Mouse (Mus musculus) forebrain, embryonic 13.5 days (tissue): ENCODE results near the gene Abhd2. TPM values are rescaled to one million over a fixed set of nuclear protein-coding genes. Genes with fewer than 3 reads are reported as not detected.

Experiments
- ATAC-seq: fragments of 200-750 bp; cut with Nextera tagmentation; 2 replicates; pipeline ENCODE4 v1.8.0; 2017
- H3K27ac ChIP-seq: fragments of 300-500 bp; sonication (generic); 2 replicates; pipeline ENCODE4 v1.5.1; 2015; ENCODE audit warnings: inconsistent platforms, mild to moderate bottlenecking, moderate library complexity
- H3K27me3 ChIP-seq: fragments of 300-500 bp; sonication (generic); 2 replicates; pipeline ENCODE4 v1.6.1; 2015; ENCODE audit warnings: mild to moderate bottlenecking, inconsistent platforms
- H3K36me3 ChIP-seq: fragments of 300-500 bp; sonication (generic); 2 replicates; pipeline ENCODE4 v1.6.1; 2015; ENCODE audit warnings: mild to moderate bottlenecking, inconsistent platforms; ENCODE audit not compliant: poor library complexity, severe bottlenecking
- H3K4me1 ChIP-seq: fragments of 300-500 bp; sonication (generic); 2 replicates; pipeline ENCODE4 v1.6.1; 2015; ENCODE audit warnings: inconsistent platforms
- H3K4me2 ChIP-seq: fragments of 300-500 bp; sonication (generic); 2 replicates; pipeline ENCODE4 v1.6.1; 2015; ENCODE audit warnings: inconsistent platforms, mild to moderate bottlenecking, moderate library complexity
- H3K4me3 ChIP-seq: fragments of 300-500 bp; sonication (generic); 2 replicates; pipeline ENCODE4 v1.5.1; 2015; ENCODE audit warnings: mild to moderate bottlenecking, inconsistent platforms
- H3K9ac ChIP-seq: fragments of 300-500 bp; sonication (generic); 2 replicates; pipeline ENCODE4 v1.6.1; 2015; ENCODE audit warnings: mild to moderate bottlenecking, inconsistent platforms
- H3K9me3 ChIP-seq: fragments of 300-500 bp; sonication (generic); replicated peaks from 2 replicates; pipeline ENCODE4 v1.6.1; 2016; ENCODE audit warnings: inconsistent platforms
- WGBS: fragments of 180-500 bp; shearing (Covaris S2); methylation state at CpG from one replicate; pipeline ENCODE4 v1.1.7; 2015; 5-methylcytosine and 5-hydroxymethylcytosine counted together
- polyA plus RNA-seq: library from polyadenylated mRNA; unstranded; fragments of >200 nt; fragmentation: Nextera tagmentation; extraction: Ambion mirVana; gene quantifications from 2 replicates; pipeline ENCODE4 v1.2.1, GENCODE M21; 2015

The Abhd2 gene
- polyA plus RNA-seq, 1 experiment from 2014 or later = 17.3 TPM

DNA sequence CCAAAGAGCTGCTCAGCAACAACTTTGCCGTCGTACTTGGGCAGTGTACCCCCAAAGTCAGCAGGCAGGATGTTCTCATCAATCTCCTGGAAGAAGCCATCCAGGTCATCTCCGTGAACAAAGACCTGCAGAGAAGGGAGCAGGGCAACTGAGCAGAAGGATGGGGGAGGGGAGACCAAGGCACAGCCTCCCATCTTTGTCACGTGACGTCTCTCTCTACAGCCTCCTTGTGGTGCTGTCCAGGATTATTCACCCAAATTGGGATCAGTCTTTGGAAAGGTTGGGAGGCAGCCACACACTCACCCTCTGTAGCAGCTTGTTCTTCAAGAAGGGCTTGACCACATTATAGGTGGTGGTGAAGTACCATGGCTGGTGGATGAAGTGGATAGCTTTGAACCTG is 102.6 kb downstream of the Abhd2 start:
- H3K9ac ChIP-seq = no peak overlapping the region
- 0 out of 2 replicates have a peak, but pooled peaks cover 5% of the 10 kb centered on the region for H3K36me3 ChIP-seq
- ATAC-seq = no peak
- no peak overlapping the region for H3K27ac ChIP-seq
- H3K4me3 ChIP-seq = no peak overlapping the region
- H3K4me1 ChIP-seq = no peaks in the 10 kb centered on the region
- no peaks in the 10 kb centered on the region for H3K27me3 ChIP-seq
- H3K4me2 ChIP-seq = no peak overlapping the region
- WGBS = 67% methylated on average over 5 of the region's 5 CpGs
- no peaks in the 10 kb centered on the region for H3K9me3 ChIP-seq

- no peaks in the 10 kb centered on the region for H3K9me3 ChIP-seq
- WGBS = 89% methylated on average over 10 of the region's 10 CpGs
Measured at GRCm38 (mm10) chr7:79376516-79377275, 103.7 kb downstream of the Abhd2 start.

GRCm38 (mm10) chr7:79386422-79387133 is 113.6 kb downstream of the Abhd2 start, which contains the start of gene Rlbp1:
Gene Rlbp1 (minus strand): TSS chr7:79387048.
- peaks cover 32% of the 10 kb centered on the region for H3K4me1 ChIP-seq
- no peaks in the 10 kb centered on the region for H3K9me3 ChIP-seq
- H3K27ac ChIP-seq = peak within 1 kb of the TSS; percentile 91
- H3K36me3 ChIP-seq = peaks cover 13% of the 10 kb centered on the region
- WGBS = 33% methylated on average over 16 of the region's 16 CpGs
- peak within 1 kb of the TSS; percentile 19; the same call in 1 of the 2 replicates for H3K4me3 ChIP-seq
- no peaks in the 10 kb centered on the region for H3K27me3 ChIP-seq
- peak within 1 kb of the TSS; percentile 17 for H3K9ac ChIP-seq
- ATAC-seq = peak; percentile 89
- peak within 1 kb of the TSS; percentile 46 for H3K4me2 ChIP-seq

More at GRCm38 (mm10) chr7:79376516-79377275, 103.7 kb downstream of the Abhd2 start:
- H3K27me3 ChIP-seq = no peaks in the 10 kb centered on the region
- H3K4me2 ChIP-seq = no peak overlapping the region
- H3K4me3 ChIP-seq = no peak overlapping the region
- H3K9ac ChIP-seq = no peak overlapping the region
- H3K27ac ChIP-seq = no peak overlapping the region
- no peak for ATAC-seq
- H3K4me1 ChIP-seq = no peaks in the 10 kb centered on the region
- peaks cover 5% of the 10 kb centered on the region; the same call in 1 of the 2 replicates for H3K36me3 ChIP-seq

DNA sequence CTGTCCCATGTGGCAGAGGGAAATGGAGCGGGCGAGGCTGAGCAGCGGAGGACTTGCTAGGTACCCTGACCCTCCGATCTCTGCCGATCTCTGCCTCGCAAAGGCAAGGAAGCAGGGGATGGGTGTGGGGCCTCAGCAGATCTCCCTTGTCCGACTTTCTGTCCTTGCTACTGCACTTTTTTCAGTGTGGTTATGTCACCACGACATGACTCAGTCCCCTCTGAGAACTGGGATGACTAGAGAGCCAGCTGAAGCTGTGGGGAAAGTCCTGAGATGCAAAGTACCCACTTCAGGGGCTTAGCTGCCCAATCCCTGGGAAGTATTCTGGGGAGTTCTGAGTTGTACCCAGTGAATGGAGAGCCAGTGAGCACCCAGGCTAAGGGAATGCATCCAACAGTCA is 114.1 kb downstream of the Abhd2 start:
- Histone ChIP-seq H3K4me2 (peak overlapping the region; percentile 46), H3K4me3 (no peak overlapping the region), H3K27ac (peak overlapping the region; percentile 91), H3K9me3 (no peaks in the 10 kb centered on the region), H3K27me3 (no peaks in the 10 kb centered on the region), H3K4me1 (peaks cover 33% of the 10 kb centered on the region), H3K9ac (peak overlapping the region; percentile 17; the same call in 1 of the 2 replicates), H3K36me3 (peaks cover 13% of the 10 kb centered on the region)
- WGBS = 40% methylated on average over 8 of the region's 8 CpGs
- ATAC-seq = no peak

GRCm38 (mm10) chr7:79387991-79388390 is 115.0 kb downstream of the Abhd2 start:
- peaks cover 7% of the 10 kb centered on the region for H3K36me3 ChIP-seq
- H3K4me2 ChIP-seq = no peak overlapping the region
- H3K27me3 ChIP-seq = no peaks in the 10 kb centered on the region
- H3K4me3 ChIP-seq = no peak overlapping the region
- peaks cover 40% of the 10 kb centered on the region for H3K4me1 ChIP-seq
- H3K9ac ChIP-seq = no peak overlapping the region
- peak overlapping the region; percentile 35; the same call in 1 of the 2 replicates for H3K27ac ChIP-seq
- WGBS = 57% methylated on average over 7 of the region's 7 CpGs
- ATAC-seq = no peak
- H3K9me3 ChIP-seq = no peaks in the 10 kb centered on the region

GRCm38 (mm10) chr7:79388671-79389206 is 115.7 kb downstream of the Abhd2 start:
- no peaks in the 10 kb centered on the region for H3K9me3 ChIP-seq
- no peak overlapping the region for H3K4me3 ChIP-seq
- H3K9ac ChIP-seq = 0 out of 2 replicates have a peak overlapping the region, but pooled peaks have one; percentile 21
- 70% methylated on average over 7 of the region's 7 CpGs for WGBS
- ATAC-seq = no peak
- peaks cover 42% of the 10 kb centered on the region for H3K4me1 ChIP-seq
- no peaks in the 10 kb centered on the region for H3K36me3 ChIP-seq
- no peaks in the 10 kb centered on the region for H3K27me3 ChIP-seq
- no peak overlapping the region for H3K4me2 ChIP-seq
- H3K27ac ChIP-seq = peak overlapping the region; percentile 25; the same call in 1 of the 2 replicates

DNA sequence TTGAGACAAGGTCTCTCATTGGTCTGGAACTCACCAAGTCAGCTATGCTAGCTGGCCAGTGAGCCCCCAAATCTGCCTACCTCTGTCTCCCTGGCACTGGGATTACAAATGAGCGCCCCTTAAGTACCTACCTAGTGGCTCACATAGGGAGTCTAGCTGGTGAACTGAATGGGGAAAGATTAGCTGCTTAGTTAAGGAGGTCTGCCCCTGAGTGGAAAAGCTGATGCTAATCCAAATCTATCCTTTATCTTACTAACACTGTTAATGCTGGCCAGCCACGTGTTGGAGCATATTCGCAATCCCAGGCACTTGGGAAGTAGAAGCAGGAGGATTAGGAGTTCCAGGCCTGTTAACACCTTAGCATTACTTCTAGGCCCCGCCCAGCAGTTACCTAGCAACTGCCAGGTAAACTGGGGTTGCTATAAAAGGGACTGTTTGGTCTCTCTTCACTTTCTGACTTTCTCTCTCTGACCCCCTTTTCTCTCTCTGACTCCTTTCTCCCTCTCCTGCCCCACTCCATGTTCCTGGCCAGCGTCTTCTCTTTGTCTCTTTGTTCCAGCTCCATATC is 117.2 kb downstream of the Abhd2 start:
- Histone ChIP-seq H3K4me1 (peaks cover 42% of the 10 kb centered on the region), H3K4me3 (no peak overlapping the region), H3K4me2 (no peak overlapping the region), H3K27me3 (no peaks in the 10 kb centered on the region), H3K9me3 (no peaks in the 10 kb centered on the region), H3K27ac (no peak overlapping the region), H3K36me3 (no peaks in the 10 kb centered on the region), H3K9ac (no peak overlapping the region)
- WGBS = 66% methylated on average over 5 of the region's 5 CpGs
- ATAC-seq = no peak

DNA sequence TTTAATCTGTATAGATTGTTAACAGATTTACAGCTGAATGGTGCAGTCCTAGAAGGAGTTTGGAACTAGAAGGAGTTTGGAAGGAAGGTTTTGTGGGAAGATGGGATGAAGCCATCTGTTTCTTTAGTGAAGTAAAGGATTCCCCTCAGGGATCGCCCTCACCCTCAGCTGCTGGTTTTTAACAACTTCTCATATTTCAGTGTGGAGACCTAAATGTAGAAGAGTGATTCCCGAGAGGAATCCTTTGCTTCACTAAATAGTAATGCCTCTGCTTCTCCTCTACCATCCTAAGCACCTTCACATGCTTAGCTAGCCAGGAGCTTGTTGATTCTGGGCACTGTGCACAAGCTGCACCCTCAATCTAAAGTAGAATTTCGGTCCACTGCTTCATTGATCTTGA is 118.5 kb downstream of the Abhd2 start:
- peak; percentile 31; the same call in 1 of the 2 replicates for ATAC-seq
- no peaks in the 10 kb centered on the region for H3K9me3 ChIP-seq
- WGBS = 9% methylated on average over 3 of the region's 3 CpGs

GRCm38 (mm10) chr7:79391883-79392649 is 119.1 kb downstream of the Abhd2 start, which contains the start of gene Fanci:
Gene Fanci (plus strand): TSS chr7:79391929.
- H3K36me3 ChIP-seq = no peaks in the 10 kb centered on the region
- peaks cover 30% of the 10 kb centered on the region for H3K4me1 ChIP-seq
- 0% methylated on average over 44 of the region's 44 CpGs for WGBS
- peak; percentile 96 for ATAC-seq
- H3K9ac ChIP-seq = peak within 1 kb of the TSS; percentile 74
- no peaks in the 10 kb centered on the region for H3K9me3 ChIP-seq
- peak within 1 kb of the TSS; percentile 88 for H3K27ac ChIP-seq
- H3K4me3 ChIP-seq = peak within 1 kb of the TSS; percentile 64
- H3K27me3 ChIP-seq = no peaks in the 10 kb centered on the region
- peak within 1 kb of the TSS; percentile 95 for H3K4me2 ChIP-seq

More for the DNA sequence above, 118.5 kb downstream of the Abhd2 start:
- Histone ChIP-seq H3K27me3 (no peaks in the 10 kb centered on the region), H3K27ac (peak overlapping the region; percentile 88), H3K4me2 (peak overlapping the region; percentile 95), H3K4me3 (peak overlapping the region; percentile 64), H3K9ac (peak overlapping the region; percentile 74), H3K36me3 (no peaks in the 10 kb centered on the region), H3K4me1 (peaks cover 36% of the 10 kb centered on the region)

DNA sequence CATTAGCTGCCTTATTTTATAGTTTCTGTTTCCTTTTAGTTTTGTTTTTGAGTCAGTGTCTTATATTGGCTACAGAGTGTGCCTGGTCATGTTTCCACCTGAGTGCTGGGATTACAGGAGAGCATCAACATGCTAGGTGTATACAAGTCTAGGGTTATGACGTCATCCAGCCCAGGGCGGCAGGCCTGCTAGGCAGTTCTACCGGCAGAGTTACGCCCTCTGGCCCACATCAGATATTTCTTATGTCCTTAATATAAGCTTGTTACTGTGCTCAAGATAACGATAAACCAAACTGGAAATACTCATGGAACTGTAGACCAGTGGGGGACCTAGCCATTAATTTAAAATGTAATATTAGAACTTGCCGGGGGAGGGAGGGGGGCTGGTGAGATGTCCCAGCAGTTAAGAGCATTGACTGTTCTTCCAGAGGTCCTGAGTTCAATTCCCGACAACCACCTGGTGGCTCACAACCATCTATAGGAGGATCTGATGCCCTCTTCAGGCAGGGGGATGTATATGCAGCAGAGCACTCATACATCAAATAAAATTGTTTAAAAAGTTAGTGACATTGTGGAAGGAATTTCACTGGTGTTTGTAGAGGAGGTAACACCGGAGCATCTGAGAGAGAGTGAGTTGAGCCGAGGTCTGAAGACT is 120.0 kb downstream of the Abhd2 start:
- Histone ChIP-seq H3K9me3 (no peaks in the 10 kb centered on the region), H3K9ac (peak overlapping the region; percentile 74), H3K27ac (peak overlapping the region; percentile 88; the same call in 1 of the 2 replicates), H3K4me3 (peak overlapping the region; percentile 64), H3K4me2 (peak overlapping the region; percentile 95), H3K36me3 (no peaks in the 10 kb centered on the region), H3K4me1 (peaks cover 22% of the 10 kb centered on the region), H3K27me3 (no peaks in the 10 kb centered on the region)
- 64% methylated on average over 9 of the region's 9 CpGs for WGBS
- ATAC-seq = no peak

- Histone ChIP-seq H3K4me3 (no peak overlapping the region), H3K9ac (no peak overlapping the region), H3K4me1 (peaks cover 13% of the 10 kb centered on the region), H3K9me3 (no peaks in the 10 kb centered on the region), H3K27ac (no peak overlapping the region), H3K36me3 (no peaks in the 10 kb centered on the region), H3K4me2 (no peak overlapping the region), H3K27me3 (no peaks in the 10 kb centered on the region)
- ATAC-seq = no peak
- 98% methylated on average over 7 of the region's 7 CpGs for WGBS
Measured at GRCm38 (mm10) chr7:79393924-79394323, 120.9 kb downstream of the Abhd2 start.
